Mouse (Mus musculus) neural tube, embryonic 14.5 days (tissue): ENCODE measurements around the gene Gm14393. TPM values are rescaled to one million over a fixed set of nuclear protein-coding genes. Genes with fewer than 3 reads are reported as not detected.
"Not testable (repeated sequence)": the region's sequence is repeated elsewhere in the genome, so short reads cannot be mapped to it uniquely, and the experiment has no call there.

Source experiments
- ATAC-seq: fragments of 200-750 bp; cut with Nextera tagmentation; 2 replicates; pipeline ENCODE4 v1.8.0; 2017; ENCODE audit warnings: low read depth, mild to moderate bottlenecking, moderate TSS enrichment, moderate library complexity
- H3K27ac ChIP-seq: fragments of 300-500 bp; sonication (generic); 2 replicates; pipeline ENCODE4 v1.5.1; 2014; ENCODE audit warnings: low read depth, mild to moderate bottlenecking, control low read depth, low read length, moderate library complexity, mixed read lengths
- H3K27me3 ChIP-seq: fragments of 300-500 bp; sonication (generic); 2 replicates; pipeline ENCODE4 v1.6.1; 2014; ENCODE audit warnings: low read length; ENCODE audit not compliant: control insufficient read depth, insufficient read depth
- H3K36me3 ChIP-seq: fragments of 300-500 bp; sonication (generic); 2 replicates; pipeline ENCODE4 v1.6.1; 2014; ENCODE audit warnings: low read length, mixed read lengths; ENCODE audit not compliant: control insufficient read depth, insufficient read depth
- H3K4me1 ChIP-seq: fragments of 300-500 bp; sonication (generic); 2 replicates; pipeline ENCODE4 v1.6.1; 2014; ENCODE audit warnings: low read length; ENCODE audit not compliant: control insufficient read depth, insufficient read depth
- H3K4me2 ChIP-seq: fragments of 300-500 bp; sonication (generic); 2 replicates; pipeline ENCODE4 v1.6.1; 2014; ENCODE audit warnings: mild to moderate bottlenecking, low read depth, low read length, control low read depth
- H3K4me3 ChIP-seq: fragments of 300-500 bp; sonication (generic); 2 replicates; pipeline ENCODE4 v1.5.1; 2014; ENCODE audit warnings: low read depth, low read length, control low read depth, mixed read lengths
- H3K9ac ChIP-seq: fragments of 300-500 bp; sonication (generic); replicated peaks from 2 replicates; pipeline ENCODE4 v1.6.1; 2014; ENCODE audit warnings: low read depth, mild to moderate bottlenecking, control low read depth, low read length, mixed read lengths
- H3K9me3 ChIP-seq: fragments of 300-500 bp; sonication (generic); 2 replicates; pipeline ENCODE4 v1.6.1; 2016; ENCODE audit warnings: low read length; ENCODE audit not compliant: control insufficient read depth
- WGBS: fragments of 180-500 bp; shearing (Covaris S2); extraction: QIAGEN DNeasy Blood & Tissue Kit; methylation state at CpG from one replicate; pipeline ENCODE4 v1.1.7; 2014; 5-methylcytosine and 5-hydroxymethylcytosine counted together
- polyA plus RNA-seq: library from polyadenylated mRNA; unstranded; fragments of >200 nt; fragmentation: Nextera tagmentation; extraction: Ambion mirVana; gene quantifications from 2 replicates; pipeline ENCODE4 v1.2.1, GENCODE M21; 2014

The Gm14393 gene
- polyA plus RNA-seq = not detected in 2 replicates

DNA sequence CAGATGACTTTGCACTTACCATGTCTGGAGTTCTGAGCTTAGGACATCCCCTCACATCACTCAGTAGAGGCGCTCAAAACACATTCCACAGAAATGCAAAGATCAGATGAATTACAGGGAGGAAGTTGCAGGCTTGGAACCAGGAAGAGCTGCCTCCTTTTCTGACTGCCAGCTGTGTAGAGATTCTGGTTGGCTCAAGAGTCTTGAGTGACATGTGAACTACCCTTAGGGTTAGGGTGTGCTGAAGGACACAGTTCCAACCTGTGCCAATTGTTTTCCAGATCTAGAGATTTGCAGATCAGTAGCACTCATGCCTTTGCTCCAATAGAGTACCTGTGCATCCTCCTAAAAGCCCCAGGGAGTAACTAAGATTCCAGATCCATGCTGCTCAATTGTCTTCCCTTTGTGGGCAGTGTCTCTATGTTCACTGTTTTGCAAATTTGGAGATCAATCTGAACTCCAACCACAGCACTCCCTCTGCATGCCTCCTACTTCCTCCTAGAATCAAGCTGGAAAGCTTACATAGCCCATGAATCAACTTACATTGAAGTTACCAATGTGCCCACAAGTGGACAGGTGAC is at the start of gene Gm14393:
TSS of gene Gm14393 (minus strand) at position 101 of the 581 bp plus-strand sequence.
- H3K27me3 ChIP-seq, H3K4me3 ChIP-seq, H3K9ac ChIP-seq, H3K36me3 ChIP-seq, H3K4me2 ChIP-seq, H3K9me3 ChIP-seq, ATAC-seq, H3K4me1 ChIP-seq, H3K27ac ChIP-seq: not testable (repeated sequence)
- 84% methylated on average over 1 of the region's 1 CpGs for WGBS

GRCm38 (mm10) chr2:175044268-175044667 is 23.3 kb downstream of the Gm14393 start:
- not testable (repeated sequence) for H3K36me3 ChIP-seq, H3K9me3 ChIP-seq, H3K4me3 ChIP-seq, H3K4me1 ChIP-seq, ATAC-seq, H3K27ac ChIP-seq, H3K9ac ChIP-seq, H3K27me3 ChIP-seq, H3K4me2 ChIP-seq
- 98% methylated on average over 23 of the region's 27 CpGs for WGBS

Other genes with a start within 250 kb of the Gm14393 start
- gene Gm14444, start 57.5 kb downstream of the Gm14393 start, polyA plus RNA-seq = not detected in 2 replicates
- 5.9 and 6.8 TPM in 2 replicates for gene Gm14399, start 74.2 kb upstream of the Gm14393 start, polyA plus RNA-seq
- 1.5 and 2.1 TPM in 2 replicates for gene Gm14443, start 108.1 kb upstream of the Gm14393 start, polyA plus RNA-seq
- gene Gm14391, start 139.1 kb upstream of the Gm14393 start, polyA plus RNA-seq = 5.7 and 16.2 TPM in 2 replicates
- 1.9 TPM in 1 of 2 replicates, not detected in the other for gene Gm14440, start 207.3 kb upstream of the Gm14393 start, polyA plus RNA-seq